Mouse (Mus musculus) lung, postnatal 14 days (tissue): Measurements from ENCODE around the gene Med16.

ENCODE experiments used
- DNase-seq: peaks from one replicate; pipeline ENCODE4 v3.0.0; 2021

The Med16 gene

GRCm38 (mm10) chr10:79883297-79884084 is 25.2 kb downstream of the Med16 start:
- DNase-seq, result peak; percentile 89

- peak; percentile 38 for DNase-seq
These were observed 26.7 kb downstream of the Med16 start for GRCm38 (mm10) chr10:79881981-79882380.

GRCm38 (mm10) chr10:79880721-79881120 is 28.0 kb downstream of the Med16 start:
- DNase-seq, result no peak

- no peak for DNase-seq
These were observed 29.2 kb downstream of the Med16 start for GRCm38 (mm10) chr10:79879527-79879926.

GRCm38 (mm10) chr10:79877757-79878156 is 31.0 kb downstream of the Med16 start:
- peak; percentile 54 for DNase-seq

GRCm38 (mm10) chr10:79877174-79877573 is 31.5 kb downstream of the Med16 start:
- DNase-seq, result no peak

GRCm38 (mm10) chr10:79874290-79874862 is 34.3 kb downstream of the Med16 start, which contains the start of the genes Prtn3 and Plppr3:
Prtn3 (plus strand) TSS chr10:79874476.
Plppr3 (minus strand) TSS chr10:79874634.
- no peak for DNase-seq

GRCm38 (mm10) chr10:79873715-79874289 is 34.9 kb downstream of the Med16 start:
- DNase-seq, result no peak

- DNase-seq, result no peak
These were observed 35.4 kb downstream of the Med16 start for GRCm38 (mm10) chr10:79873313-79873712.

- no peak for DNase-seq
These were observed 35.9 kb downstream of the Med16 start for GRCm38 (mm10) chr10:79872862-79873261.

GRCm38 (mm10) chr10:79871845-79872244 is 36.9 kb downstream of the Med16 start:
- no peak for DNase-seq

GRCm38 (mm10) chr10:79866601-79867000 is 42.1 kb downstream of the Med16 start:
- no peak for DNase-seq

GRCm38 (mm10) chr10:79865801-79866295 is 42.9 kb downstream of the Med16 start:
- DNase-seq, result no peak

- no peak for DNase-seq
These were observed 43.5 kb downstream of the Med16 start for GRCm38 (mm10) chr10:79865189-79865601.

- DNase-seq, result no peak
These were observed 44.2 kb downstream of the Med16 start for GRCm38 (mm10) chr10:79864351-79865188.

- no peak for DNase-seq
These were observed 45.8 kb downstream of the Med16 start for GRCm38 (mm10) chr10:79862925-79863324.

- DNase-seq, result no peak
These were observed 46.5 kb downstream of the Med16 start for GRCm38 (mm10) chr10:79862049-79862788.

- DNase-seq, result no peak
These were observed 47.3 kb downstream of the Med16 start for GRCm38 (mm10) chr10:79861230-79862048.

GRCm38 (mm10) chr10:79860079-79860911 is 48.4 kb downstream of the Med16 start:
- no peak for DNase-seq

- no peak for DNase-seq
These were observed 49.6 kb downstream of the Med16 start for GRCm38 (mm10) chr10:79859116-79859515.
